Comparison of ENCODE assay signal across 31 mouse cellular contexts in genomic region chr6:140592713-140593112, GRCm38 (mm10). TPM values are rescaled to one million over a fixed set of nuclear protein-coding genes. Genes with fewer than 3 reads are reported as not detected.
DNase-seq lines count a peak whose midpoint lies in the region; ATAC-seq and TF ChIP-seq lines count a peak whose summit lies in the region.
"Had no signal": no experiment of that assay in that cellular context is flagged by ENCODE, and none has a peak within 500 bp of the region (broad histone marks: within the 10 kb centered on the region; RNA-seq: fewer than 3 reads in every experiment).

No protein-coding gene starts in this region.

- H3K27me3 ChIP-seq in kidney, embryonic 16.5 days (ENCODE audit: insufficient read depth, low read length) = no peaks in the 10 kb centered on the region
- H3K27me3 ChIP-seq in testis, adult 2 months (ENCODE audit: control insufficient read depth, insufficient read depth, low read length) = no peaks in the 10 kb centered on the region
- H3K27me3 ChIP-seq in limb, embryonic 15.5 days = no peaks in the 10 kb centered on the region
- H3K27me3 ChIP-seq: embryonic facial prominence, embryonic 12.5 days; heart, embryonic 12.5 days; hindbrain, embryonic 13.5 days; limb, embryonic 13.5 days; liver, embryonic 15.5 days; megakaryocyte, embryonic 14.5 days; midbrain, embryonic 12.5 days; stomach, embryonic 15.5 days had no signal

- no peak for DNase-seq in kidney, adult 8-10 months
- DNase-seq in testis, postnatal 10 days (ENCODE audit: low spot score) = no peak
- DNase-seq in adrenal gland, postnatal 4 days (ENCODE audit: low spot score in 2 of 2) = no peak
- DNase-seq in T-cell, adult 2 months (ENCODE audit: low spot score) = no peak
- DNase-seq: adrenal gland, postnatal 36 days; cerebellum, adult 8-10 months; cerebellum, postnatal 25 days; heart, adult 2 months; heart, postnatal 4 days; kidney, adult 9 months; lung, postnatal 4 days; retina, postnatal 1 day; right cerebral cortex, postnatal 14 days; thymus, adult 18-20 months; thymus, postnatal 25 days had no signal

- H3K4me1 ChIP-seq in kidney, embryonic 16.5 days (ENCODE audit: insufficient read depth, low read length) = no peaks in the 10 kb centered on the region
- H3K4me1 ChIP-seq in testis, adult 2 months (ENCODE audit: control insufficient read depth, insufficient read depth, low read length) = no peaks in the 10 kb centered on the region
- H3K4me1 ChIP-seq in limb, embryonic 15.5 days = peaks cover 14% of the 10 kb centered on the region
- H3K4me1 ChIP-seq: embryonic facial prominence, embryonic 12.5 days; heart, embryonic 12.5 days; liver, embryonic 15.5 days; megakaryocyte, embryonic 14.5 days; stomach, embryonic 15.5 days had no signal

- no peak overlapping the region for H3K9ac ChIP-seq in kidney, embryonic 16.5 days (replicated peaks; ENCODE audit: low read length)
- no peak overlapping the region for H3K9ac ChIP-seq in limb, embryonic 15.5 days
- H3K9ac ChIP-seq: embryonic facial prominence, embryonic 12.5 days; heart, embryonic 12.5 days; hindbrain, embryonic 13.5 days; limb, embryonic 13.5 days; liver, embryonic 15.5 days; midbrain, embryonic 12.5 days; stomach, embryonic 15.5 days had no signal

- WGBS in kidney, embryonic 16.5 days = 76% methylated on average over 8 of the region's 8 CpGs
- 69% methylated on average over 8 of the region's 8 CpGs for WGBS in limb, embryonic 15.5 days

- 0 out of 2 replicates have a peak, but pooled peaks have one; percentile 29 for ATAC-seq in kidney, embryonic 16.5 days (ENCODE audit: low FRiP score, low TSS enrichment)
- ATAC-seq in limb, embryonic 15.5 days (ENCODE audit: insufficient number of reproducible peaks, low FRiP score, low TSS enrichment, low read depth) = no peak
- ATAC-seq: forebrain, embryonic 16.5 days had no signal

- H3K9me3 ChIP-seq in kidney, embryonic 16.5 days (ENCODE audit: low read length) = no peaks in the 10 kb centered on the region
- H3K9me3 ChIP-seq in limb, embryonic 15.5 days = no peaks in the 10 kb centered on the region
- H3K9me3 ChIP-seq: embryonic facial prominence, embryonic 12.5 days; heart, embryonic 12.5 days; hindbrain, embryonic 13.5 days; limb, embryonic 13.5 days; liver, embryonic 15.5 days; megakaryocyte, embryonic 14.5 days; midbrain, embryonic 12.5 days; stomach, embryonic 15.5 days had no signal

- no peak overlapping the region for H3K27ac ChIP-seq in kidney, embryonic 16.5 days (ENCODE audit: low read length)
- no peak overlapping the region for H3K27ac ChIP-seq in testis, adult 2 months (ENCODE audit: control insufficient read depth, insufficient read depth, low read depth, low read length)
- H3K27ac ChIP-seq in limb, embryonic 15.5 days = peak overlapping the region; percentile 59
- H3K27ac ChIP-seq: embryonic facial prominence, embryonic 12.5 days; heart, adult 2 months; hindbrain, embryonic 13.5 days; left cerebral cortex, adult 2 months; limb, embryonic 13.5 days; liver, embryonic 15.5 days; midbrain, embryonic 12.5 days; stomach, embryonic 15.5 days had no signal

- H3K4me3 ChIP-seq in kidney, embryonic 16.5 days (ENCODE audit: low read length) = no peak overlapping the region
- peak overlapping the region; percentile 20; the same call in 1 of the 2 replicates for H3K4me3 ChIP-seq in testis, adult 2 months (ENCODE audit: control insufficient read depth, low read depth, low read length)
- H3K4me3 ChIP-seq in limb, embryonic 15.5 days = no peak overlapping the region
- H3K4me3 ChIP-seq: embryonic facial prominence, embryonic 12.5 days; erythroblast, embryonic 14.5 days; heart, adult 2 months; heart, embryonic 12.5 days; hindbrain, embryonic 13.5 days; layer of hippocampus, adult 2 months; left cerebral cortex, adult 2 months; limb, embryonic 13.5 days; liver, embryonic 15.5 days; megakaryocyte, embryonic 14.5 days; midbrain, embryonic 12.5 days; stomach, embryonic 15.5 days had no signal

- peaks cover 57% of the 10 kb centered on the region for H3K36me3 ChIP-seq in kidney, embryonic 16.5 days (ENCODE audit: insufficient read depth, low read length)
- peaks cover 9% of the 10 kb centered on the region for H3K36me3 ChIP-seq in testis, adult 2 months (ENCODE audit: control insufficient read depth, insufficient read depth, low read length)
- peaks cover 69% of the 10 kb centered on the region for H3K36me3 ChIP-seq in limb, embryonic 15.5 days
- H3K36me3 ChIP-seq: G1E had no signal

- TF ChIP-seq CTCF in testis, adult 2 months (IDR thresholded peaks at IDR 0.05; ENCODE audit: control insufficient read depth, insufficient read depth, insufficient replicate concordance, low read depth, low read length) = no peak

- no peak for TF ChIP-seq POLR2A in testis, adult 2 months (IDR thresholded peaks at IDR 0.05; ENCODE audit: control insufficient read depth, low read depth, low read length)

- H3K4me2 ChIP-seq in kidney, embryonic 16.5 days (replicated peaks; ENCODE audit: low read depth, low read length) = no peak overlapping the region
- no peak overlapping the region for H3K4me2 ChIP-seq in limb, embryonic 15.5 days
- H3K4me2 ChIP-seq: embryonic facial prominence, embryonic 12.5 days; heart, embryonic 12.5 days; hindbrain, embryonic 13.5 days; limb, embryonic 13.5 days; liver, embryonic 15.5 days; midbrain, embryonic 12.5 days; stomach, embryonic 15.5 days had no signal

RNA-seq across cellular contexts. Expression of gene Aebp2, which starts 29.8 kb away (rescaled TPM):
- polyA plus RNA-seq in kidney, embryonic 16.5 days (2015; fragmentation: Nextera tagmentation; extraction: Ambion mirVana) = 9.4 and 10.8 TPM in 2 replicates
- 17.1 and 18.4 TPM in 2 replicates for polyA plus RNA-seq in testis, adult 2 months (2012; rRNA removed)
- 14.4 and 17.1 TPM in 2 replicates for polyA plus RNA-seq in limb, embryonic 15.5 days (2015; fragmentation: Nextera tagmentation; extraction: Ambion mirVana)
- 10 to 100 TPM; 63.1 TPM for total RNA-seq in adrenal gland, postnatal 4 days (2021)
